Mouse (Mus musculus): ENCODE measurements around the gene Ap2a2. TPM values are rescaled to one million over a fixed set of nuclear protein-coding genes. Genes with fewer than 3 reads are reported as not detected.

Gene Ap2a2
- polyA plus RNA-seq, 1 experiment from 2014 or later = 67.6 TPM

DNA sequence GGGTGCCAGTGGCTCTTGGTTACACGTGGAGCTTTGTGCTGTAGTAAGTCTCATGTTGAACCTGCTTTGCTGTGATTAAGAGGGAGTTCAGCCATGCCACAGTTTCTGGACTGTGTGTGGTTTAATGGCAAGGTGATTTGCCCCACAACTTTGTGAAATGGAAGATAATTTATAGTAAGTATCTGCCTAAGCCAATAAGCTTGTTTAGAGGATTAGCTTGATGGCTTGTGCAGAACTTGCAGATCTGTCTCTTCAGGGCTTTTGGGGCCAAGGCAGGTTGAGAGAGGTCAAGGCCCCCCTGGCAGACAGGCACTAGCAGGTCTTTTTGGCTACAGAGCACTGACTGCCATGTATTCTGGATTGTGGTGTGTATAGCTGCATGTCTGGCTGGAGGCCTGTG lies 35.0 kb downstream of the Ap2a2 start:
- no peaks in the 10 kb centered on the region for H3K9me3 ChIP-seq (replicated peaks)
- no peak overlapping the region for H3K4me2 ChIP-seq
- no peak overlapping the region for H3K27ac ChIP-seq (replicated peaks)
- no peak overlapping the region for H3K9ac ChIP-seq
- H3K4me1 ChIP-seq (replicated peaks) = peaks cover 12% of the 10 kb centered on the region; the same call in 1 of the 2 replicates
- H3K36me3 ChIP-seq (replicated peaks) = peaks cover 88% of the 10 kb centered on the region
- 73% methylated on average over 1 of the region's 1 CpGs for WGBS (ENCODE audit: insufficient replicate concordance)
- no peak overlapping the region for H3K4me3 ChIP-seq (replicated peaks)
- no peaks in the 10 kb centered on the region for H3K27me3 ChIP-seq
- ATAC-seq (ENCODE audit: insufficient read depth) = no peak

- Histone ChIP-seq H3K9ac (no peak overlapping the region), H3K9me3 (replicated peaks) (no peaks in the 10 kb centered on the region), H3K4me2 (no peak overlapping the region), H3K27me3 (no peaks in the 10 kb centered on the region), H3K4me1 (replicated peaks) (peaks cover 9% of the 10 kb centered on the region; the same call in 1 of the 2 replicates), H3K36me3 (replicated peaks) (peaks cover 94% of the 10 kb centered on the region), H3K27ac (replicated peaks) (no peak overlapping the region), H3K4me3 (replicated peaks) (no peak overlapping the region)
- ATAC-seq (ENCODE audit: insufficient read depth) = no peak
- 89% methylated on average over 6 of the region's 6 CpGs for WGBS (ENCODE audit: insufficient replicate concordance)
Observed at GRCm38 (mm10) chr7:141597563-141597962, 35.6 kb downstream of the Ap2a2 start.

DNA sequence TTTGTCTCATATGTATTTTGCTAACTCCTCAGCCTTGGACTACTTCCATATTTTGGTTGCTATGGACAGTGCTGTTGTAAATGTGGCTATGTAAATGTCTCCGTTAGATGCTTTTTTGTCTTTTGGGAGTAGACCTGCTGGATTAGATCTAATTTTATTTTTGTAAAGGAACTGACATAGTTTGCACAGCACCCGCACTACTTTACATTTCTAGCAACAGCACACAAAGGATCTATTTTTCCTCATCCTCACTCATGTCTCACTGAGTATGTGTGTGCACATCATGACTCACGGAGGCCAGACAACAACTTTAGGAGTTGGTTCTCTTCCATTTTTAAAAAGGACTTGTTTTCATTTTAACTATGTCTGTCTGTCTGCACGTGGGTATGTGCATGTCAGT lies 45.7 kb downstream of the Ap2a2 start:
- H3K36me3 ChIP-seq (replicated peaks) = peaks cover 97% of the 10 kb centered on the region
- WGBS (ENCODE audit: insufficient replicate concordance) = 85% methylated on average over 4 of the region's 4 CpGs
- no peak overlapping the region for H3K4me3 ChIP-seq (replicated peaks)
- ATAC-seq (ENCODE audit: insufficient read depth) = no peak
- H3K27ac ChIP-seq (replicated peaks) = no peak overlapping the region
- H3K27me3 ChIP-seq = no peaks in the 10 kb centered on the region
- H3K9ac ChIP-seq = no peak overlapping the region
- H3K4me2 ChIP-seq = no peak overlapping the region
- H3K9me3 ChIP-seq (replicated peaks) = no peaks in the 10 kb centered on the region
- peaks cover 13% of the 10 kb centered on the region; the same call in 1 of the 2 replicates for H3K4me1 ChIP-seq (replicated peaks)

DNA sequence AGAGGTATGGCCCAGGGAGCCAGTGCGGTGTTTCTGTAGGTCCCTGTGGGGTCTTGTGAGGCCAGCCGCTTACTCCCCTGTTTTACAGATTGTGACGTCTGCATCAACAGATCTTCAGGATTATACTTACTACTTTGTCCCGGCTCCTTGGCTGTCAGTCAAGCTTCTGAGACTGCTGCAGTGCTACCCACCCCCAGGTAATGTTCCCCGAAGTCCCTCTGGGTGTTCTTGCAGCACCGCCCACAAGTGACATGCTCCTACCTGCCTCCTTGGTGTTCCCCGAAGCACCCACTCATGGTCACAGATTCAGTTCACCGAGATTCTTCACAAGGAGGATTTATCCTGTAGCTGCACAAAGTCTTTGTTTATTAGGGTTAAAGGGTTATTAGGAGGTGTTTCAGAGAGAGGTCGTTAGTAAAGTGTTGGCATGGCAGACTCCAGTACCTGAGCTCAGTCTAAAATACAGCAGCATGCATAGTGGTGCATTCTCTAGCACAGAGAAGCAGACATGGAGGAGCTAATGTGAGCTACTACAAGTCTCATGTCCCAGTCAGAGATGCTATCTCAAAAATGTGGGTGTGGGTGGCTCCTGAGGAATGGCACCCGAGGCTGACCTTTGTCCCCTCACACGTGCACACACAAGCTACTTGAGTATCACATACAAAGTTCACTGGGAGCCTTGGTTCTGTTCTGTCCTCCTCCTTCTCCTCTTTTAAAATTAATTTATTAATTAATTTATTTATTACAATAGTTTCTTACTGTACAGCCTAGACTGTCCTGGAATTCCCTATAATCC lies 47.9 kb downstream of the Ap2a2 start:
- H3K36me3 ChIP-seq (replicated peaks) = peaks cover 99% of the 10 kb centered on the region
- H3K27me3 ChIP-seq = no peaks in the 10 kb centered on the region
- H3K9ac ChIP-seq = no peak overlapping the region
- H3K4me1 ChIP-seq (replicated peaks) = peaks cover 35% of the 10 kb centered on the region
- no peak overlapping the region for H3K4me3 ChIP-seq (replicated peaks)
- no peak overlapping the region for H3K4me2 ChIP-seq
- no peak for ATAC-seq (ENCODE audit: insufficient read depth)
- no peaks in the 10 kb centered on the region for H3K9me3 ChIP-seq (replicated peaks)
- WGBS (ENCODE audit: insufficient replicate concordance) = 80% methylated on average over 11 of the region's 11 CpGs
- H3K27ac ChIP-seq (replicated peaks) = no peak overlapping the region

- no peaks in the 10 kb centered on the region for H3K9me3 ChIP-seq (replicated peaks)
- H3K9ac ChIP-seq = no peak overlapping the region
- no peak for ATAC-seq (ENCODE audit: insufficient read depth)
- H3K36me3 ChIP-seq (replicated peaks) = peaks cover 99% of the 10 kb centered on the region
- WGBS (ENCODE audit: insufficient replicate concordance) = 80% methylated on average over 8 of the region's 8 CpGs
- H3K27me3 ChIP-seq = no peaks in the 10 kb centered on the region
- H3K27ac ChIP-seq (replicated peaks) = 0 out of 2 replicates have a peak overlapping the region, but pooled peaks have one; percentile 7
- H3K4me3 ChIP-seq (replicated peaks) = no peak overlapping the region
- H3K4me1 ChIP-seq (replicated peaks) = peaks cover 39% of the 10 kb centered on the region
- no peak overlapping the region for H3K4me2 ChIP-seq
Observed at GRCm38 (mm10) chr7:141611711-141612370, 49.9 kb downstream of the Ap2a2 start.

GRCm38 (mm10) chr7:141612371-141612760 lies 50.4 kb downstream of the Ap2a2 start:
- no peak for ATAC-seq (ENCODE audit: insufficient read depth)
- H3K9ac ChIP-seq = no peak overlapping the region
- H3K4me3 ChIP-seq (replicated peaks) = no peak overlapping the region
- H3K4me2 ChIP-seq = no peak overlapping the region
- H3K4me1 ChIP-seq (replicated peaks) = peaks cover 39% of the 10 kb centered on the region
- H3K27ac ChIP-seq (replicated peaks) = no peak overlapping the region
- peaks cover 99% of the 10 kb centered on the region for H3K36me3 ChIP-seq (replicated peaks)
- H3K9me3 ChIP-seq (replicated peaks) = no peaks in the 10 kb centered on the region
- WGBS (ENCODE audit: insufficient replicate concordance) = 94% methylated on average over 18 of the region's 18 CpGs
- no peaks in the 10 kb centered on the region for H3K27me3 ChIP-seq

DNA sequence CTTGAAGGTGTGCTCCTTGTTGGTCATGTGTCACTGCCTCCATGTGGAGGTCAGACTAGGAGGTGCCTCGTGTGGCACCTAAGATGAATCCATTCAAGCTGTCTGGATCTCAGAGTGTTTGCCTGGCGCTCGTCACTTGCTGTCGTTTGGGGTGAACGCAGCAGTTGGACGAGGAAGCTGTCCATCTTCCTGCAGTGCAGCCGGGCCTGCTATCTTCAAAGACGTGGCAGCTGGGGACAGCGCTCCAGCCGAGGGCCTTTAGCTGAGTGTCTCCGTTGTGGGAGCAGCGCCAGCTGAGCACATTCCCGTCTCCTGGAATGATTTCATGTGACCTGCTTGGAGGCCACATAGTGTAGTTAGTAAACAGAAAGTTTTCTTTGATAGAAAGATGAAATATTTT lies 50.8 kb downstream of the Ap2a2 start:
- H3K27ac ChIP-seq (replicated peaks) = no peak overlapping the region
- H3K27me3 ChIP-seq = no peaks in the 10 kb centered on the region
- H3K4me2 ChIP-seq = no peak overlapping the region
- WGBS (ENCODE audit: insufficient replicate concordance) = 81% methylated on average over 13 of the region's 13 CpGs
- H3K36me3 ChIP-seq (replicated peaks) = peaks cover 99% of the 10 kb centered on the region
- H3K4me1 ChIP-seq (replicated peaks) = peaks cover 39% of the 10 kb centered on the region
- no peak overlapping the region for H3K9ac ChIP-seq
- no peak overlapping the region for H3K4me3 ChIP-seq (replicated peaks)
- ATAC-seq (ENCODE audit: insufficient read depth) = no peak
- no peaks in the 10 kb centered on the region for H3K9me3 ChIP-seq (replicated peaks)

GRCm38 (mm10) chr7:141614329-141614832 lies 52.4 kb downstream of the Ap2a2 start:
- peak overlapping the region; percentile 59 for H3K27ac ChIP-seq (replicated peaks)
- peak overlapping the region; percentile 39 for H3K4me2 ChIP-seq
- no peak overlapping the region for H3K4me3 ChIP-seq (replicated peaks)
- H3K9ac ChIP-seq = no peak overlapping the region
- ATAC-seq (ENCODE audit: insufficient read depth) = peak; percentile 75
- peaks cover 99% of the 10 kb centered on the region for H3K36me3 ChIP-seq (replicated peaks)
- H3K9me3 ChIP-seq (replicated peaks) = no peaks in the 10 kb centered on the region
- H3K4me1 ChIP-seq (replicated peaks) = peaks cover 39% of the 10 kb centered on the region
- no peaks in the 10 kb centered on the region for H3K27me3 ChIP-seq
- 28% methylated on average over 5 of the region's 5 CpGs for WGBS (ENCODE audit: insufficient replicate concordance)

- 89% methylated on average over 2 of the region's 2 CpGs for WGBS (ENCODE audit: insufficient replicate concordance)
- Histone ChIP-seq H3K4me3 (replicated peaks) (no peak overlapping the region), H3K4me1 (replicated peaks) (0 out of 2 replicates have a peak, but pooled peaks cover 22% of the 10 kb centered on the region), H3K9ac (no peak overlapping the region), H3K36me3 (replicated peaks) (peaks cover 96% of the 10 kb centered on the region), H3K4me2 (no peak overlapping the region), H3K9me3 (replicated peaks) (no peaks in the 10 kb centered on the region), H3K27ac (replicated peaks) (0 out of 2 replicates have a peak overlapping the region, but pooled peaks have one; percentile 6), H3K27me3 (no peaks in the 10 kb centered on the region)
- ATAC-seq (ENCODE audit: insufficient read depth) = no peak
Observed at GRCm38 (mm10) chr7:141624214-141624613, 62.2 kb downstream of the Ap2a2 start.

DNA sequence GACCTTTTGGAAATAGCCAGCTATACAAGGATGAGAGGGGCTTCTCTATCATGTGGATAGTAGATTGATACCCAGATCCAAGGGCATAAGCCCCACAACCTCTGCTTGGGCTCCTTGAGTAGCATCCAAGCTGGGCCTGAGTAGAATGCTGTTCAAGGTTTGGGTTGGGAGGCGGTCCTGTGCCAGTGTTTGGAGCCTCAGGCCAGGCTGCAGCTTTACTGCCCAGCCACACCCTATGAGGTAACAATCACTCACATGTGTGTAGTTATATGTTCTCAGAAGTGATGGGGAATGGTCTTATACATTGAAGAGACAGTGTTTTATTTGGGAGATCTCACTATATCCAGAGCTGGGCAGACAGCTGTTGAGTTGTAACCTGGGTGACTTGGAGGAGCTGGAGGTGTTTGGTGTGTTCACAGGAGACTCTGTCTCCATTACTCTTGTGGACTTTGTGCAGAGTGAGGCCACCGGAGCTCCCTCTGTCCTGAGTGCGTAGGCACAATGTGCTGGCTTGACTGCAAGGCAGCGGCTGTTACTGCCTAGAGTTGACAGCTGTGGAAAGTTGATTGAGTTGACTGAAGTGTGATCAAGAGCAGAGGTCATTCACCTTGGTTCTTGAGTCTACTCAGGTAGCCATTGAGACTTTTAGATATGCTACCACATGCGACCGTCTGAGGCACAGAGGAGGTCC lies 63.3 kb downstream of the Ap2a2 start:
- Histone ChIP-seq H3K4me1 (replicated peaks) (0 out of 2 replicates have a peak, but pooled peaks cover 22% of the 10 kb centered on the region), H3K4me2 (no peak overlapping the region), H3K4me3 (replicated peaks) (no peak overlapping the region), H3K27me3 (no peaks in the 10 kb centered on the region), H3K9ac (no peak overlapping the region), H3K9me3 (replicated peaks) (no peaks in the 10 kb centered on the region), H3K36me3 (replicated peaks) (peaks cover 97% of the 10 kb centered on the region), H3K27ac (replicated peaks) (no peak overlapping the region)
- WGBS (ENCODE audit: insufficient replicate concordance) = 83% methylated on average over 6 of the region's 6 CpGs
- no peak for ATAC-seq (ENCODE audit: insufficient read depth)

DNA sequence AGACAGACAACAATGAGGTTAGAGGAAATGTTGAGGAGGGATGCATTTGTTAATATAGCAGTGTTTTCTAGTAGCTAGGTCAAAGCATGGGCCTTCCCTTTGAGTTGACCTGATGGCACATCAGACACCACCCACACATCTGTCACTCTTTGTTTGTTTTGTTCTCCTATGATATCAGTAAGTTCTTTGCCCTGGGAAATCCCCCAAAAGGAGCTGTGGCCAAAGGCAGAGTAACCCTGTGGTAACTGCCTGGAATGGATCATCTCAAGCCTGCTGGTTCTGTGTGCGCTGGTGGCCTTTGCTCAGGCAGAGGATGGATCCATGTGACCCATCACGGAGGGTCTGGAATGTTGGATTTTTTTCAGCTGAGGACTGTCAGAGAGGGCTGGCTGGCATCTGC lies 66.0 kb downstream of the Ap2a2 start:
- no peaks in the 10 kb centered on the region for H3K9me3 ChIP-seq (replicated peaks)
- H3K4me3 ChIP-seq (replicated peaks) = no peak overlapping the region
- ATAC-seq (ENCODE audit: insufficient read depth) = peak; percentile 35
- H3K27ac ChIP-seq (replicated peaks) = 0 out of 2 replicates have a peak overlapping the region, but pooled peaks have one; percentile 25
- 0 out of 2 replicates have a peak, but pooled peaks cover 22% of the 10 kb centered on the region for H3K4me1 ChIP-seq (replicated peaks)
- no peaks in the 10 kb centered on the region for H3K27me3 ChIP-seq
- peaks cover 97% of the 10 kb centered on the region for H3K36me3 ChIP-seq (replicated peaks)
- no peak overlapping the region for H3K4me2 ChIP-seq
- H3K9ac ChIP-seq = no peak overlapping the region
- WGBS (ENCODE audit: insufficient replicate concordance) = 87% methylated on average over 2 of the region's 2 CpGs

Measured in liver, embryonic 15.5 days (tissue).